Mouse (Mus musculus) CD4-positive helper T cell, adult 2 months (primary cell): ENCODE data around the gene Olfr1351.
"Not testable (repeated sequence)": the region's sequence is repeated elsewhere in the genome, so short reads cannot be mapped to it uniquely, and the experiment has no call there.

ENCODE experiments used
- DNase-seq: peaks from one replicate; pipeline ENCODE4 v3.0.0-alpha.2; 2012; ENCODE audit warnings: low read depth, missing footprints, low spot score

Olfr1351 gene

DNA sequence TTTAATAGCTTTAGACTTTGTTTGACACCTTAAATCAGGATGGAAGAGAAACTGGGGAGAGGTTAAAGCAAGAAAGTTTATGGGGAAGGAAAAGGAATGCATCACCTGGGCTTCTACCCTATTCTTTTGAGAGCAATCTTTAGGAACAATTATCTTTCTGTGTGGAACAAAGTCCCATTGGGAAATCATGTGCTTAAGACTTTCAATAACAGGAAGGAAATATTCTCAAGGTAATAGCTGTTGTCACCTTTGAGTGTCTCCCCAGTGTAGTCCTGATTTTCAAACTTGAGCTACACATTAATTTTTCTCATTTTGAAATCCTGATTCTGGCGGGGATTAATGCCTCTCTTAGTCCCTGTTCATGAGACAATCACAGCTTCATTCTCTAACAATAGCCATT lies at the start of gene Olfr1351:
TSS of gene Olfr1351 (plus strand) at position 301 of the 400 bp plus-strand sequence.
- DNase-seq = no peak

DNA sequence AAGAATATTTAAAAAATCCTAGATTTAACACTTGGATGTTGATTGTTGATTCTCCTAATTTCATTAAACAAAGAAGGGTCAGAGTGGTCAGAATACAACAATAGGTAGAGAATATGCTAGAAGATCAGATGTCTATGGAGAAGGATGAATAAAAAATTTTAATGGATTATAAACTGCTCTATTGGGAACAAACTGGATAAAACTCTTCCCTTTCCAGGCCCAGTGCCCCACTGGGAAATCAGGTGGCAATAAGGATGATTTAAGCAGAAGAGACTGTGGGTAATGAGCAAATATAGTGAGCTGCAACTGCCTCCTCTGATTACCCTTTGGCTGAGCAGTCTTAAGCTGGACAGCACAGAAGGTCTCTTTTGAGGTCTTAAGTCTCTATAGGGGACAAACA lies 49.3 kb upstream of the Olfr1351 start, which contains the start of gene Olfr1353:
TSS of gene Olfr1353 (plus strand) at position 301 of the 400 bp plus-strand sequence.
- DNase-seq = not testable (repeated sequence)

DNA sequence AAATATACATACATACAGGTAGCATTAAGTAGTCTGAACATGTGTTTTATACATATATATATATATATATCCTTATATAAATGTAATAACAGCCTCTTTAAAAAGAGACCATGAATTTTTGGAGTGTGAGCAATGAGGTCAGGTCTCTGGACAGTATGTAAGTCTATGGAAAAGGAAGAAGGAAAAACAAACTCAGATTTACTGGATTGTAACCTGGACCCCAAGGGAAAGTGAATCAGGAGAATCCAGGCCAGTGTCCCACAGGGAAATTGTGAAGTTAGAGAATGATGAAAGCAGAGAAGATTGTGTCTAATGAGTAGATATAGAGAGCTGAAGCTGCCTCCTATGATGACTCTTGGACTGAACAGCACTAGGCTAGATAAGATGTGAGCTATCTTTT lies 31.5 kb upstream of the Olfr1351 start, which contains the start of gene Olfr1352:
TSS of gene Olfr1352 (plus strand) at position 301 of the 400 bp plus-strand sequence.
- DNase-seq = no peak

DNA sequence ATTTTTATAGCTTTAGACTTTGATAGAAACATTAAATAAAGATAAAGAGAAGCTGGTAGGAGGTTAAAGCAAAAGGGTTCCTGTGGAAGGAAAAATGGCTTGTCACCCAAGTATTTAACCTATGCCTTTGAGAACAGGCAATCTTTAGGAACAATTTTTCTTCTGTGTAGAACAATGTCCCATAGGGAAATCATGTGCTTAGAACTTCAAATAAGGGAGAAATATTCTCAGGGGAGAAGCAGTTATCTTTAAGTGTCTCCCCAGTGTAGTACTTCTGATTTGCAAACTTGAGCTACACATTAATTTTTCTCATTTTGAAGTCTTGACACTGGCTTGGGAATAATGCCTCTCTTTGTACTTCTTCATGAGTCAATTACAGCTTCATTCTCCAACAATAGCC lies 16.2 kb downstream of the Olfr1351 start, which contains the start of gene Olfr57:
TSS of gene Olfr57 (plus strand) at position 301 of the 400 bp plus-strand sequence.
- DNase-seq = no peak

DNA sequence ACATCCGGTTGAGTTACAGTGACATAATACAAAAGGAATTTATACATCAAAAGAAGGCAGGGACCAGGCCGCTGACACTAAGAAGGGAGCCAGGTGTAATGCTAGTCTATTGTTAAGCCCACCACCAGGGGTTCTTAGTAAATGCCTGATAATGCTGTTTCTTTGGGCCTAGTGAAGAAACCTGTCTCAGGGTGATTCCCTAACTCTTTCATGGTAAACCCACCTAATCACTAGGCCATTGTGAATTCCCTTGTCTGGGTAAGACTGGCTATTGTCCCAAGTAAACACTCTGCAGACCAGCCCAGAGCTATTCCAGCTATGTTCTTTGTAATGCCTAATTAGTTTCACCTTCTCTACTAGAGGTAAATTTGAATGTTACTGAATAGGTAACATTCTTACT lies 30.2 kb downstream of the Olfr1351 start:
- DNase-seq = not testable (repeated sequence)

DNA sequence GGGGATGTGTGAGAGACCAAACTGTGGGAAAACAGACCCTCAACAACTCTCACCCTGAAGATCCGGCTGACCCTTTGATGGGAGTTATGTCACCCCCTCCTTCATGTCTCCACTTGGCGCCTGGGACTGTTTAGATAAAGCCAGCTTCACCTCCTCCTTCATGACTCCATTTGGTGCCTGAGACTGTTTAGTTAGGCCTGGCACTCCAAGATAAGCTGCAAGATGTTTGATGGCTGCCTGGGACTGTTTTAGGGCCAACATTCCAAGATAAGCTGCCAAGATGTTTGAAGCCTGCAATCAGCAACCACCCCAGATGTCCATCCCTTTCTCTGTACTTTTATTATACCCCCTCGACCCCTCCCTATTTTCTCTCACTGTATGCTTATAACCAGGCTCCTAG lies 45.1 kb downstream of the Olfr1351 start:
- DNase-seq = not testable (repeated sequence)
